Comparison of ENCODE assay signal across 11 mouse cellular contexts in genomic region chr6:38871051-38871450, GRCm38 (mm10). TPM values are rescaled to one million over a fixed set of nuclear protein-coding genes. Genes with fewer than 3 reads are reported as not detected.
DNase-seq lines count a peak whose midpoint lies in the region; ATAC-seq and TF ChIP-seq lines count a peak whose summit lies in the region.
"Had no signal": no experiment of that assay in that cellular context is flagged by ENCODE, and none has a peak within 500 bp of the region (broad histone marks: within the 10 kb centered on the region; RNA-seq: fewer than 3 reads in every experiment).

No protein-coding gene starts in this region.

- no peak overlapping the region for H3K27ac ChIP-seq in hindbrain, embryonic 11.5 days (ENCODE audit: low read depth, low read length)
- no peak overlapping the region for H3K27ac ChIP-seq in hindbrain, embryonic 12.5 days
- peak overlapping the region; percentile 39; the same call in 1 of the 2 replicates for H3K27ac ChIP-seq in liver, postnatal 0 days (ENCODE audit: low read depth)
- H3K27ac ChIP-seq: heart, embryonic 15.5 days had no signal

- peaks cover 13% of the 10 kb centered on the region for H3K4me1 ChIP-seq in hindbrain, embryonic 11.5 days (replicated peaks; ENCODE audit: control insufficient read depth, insufficient read depth, low read length)
- H3K4me1 ChIP-seq in hindbrain, embryonic 12.5 days: peaks cover 55% of the 10 kb centered on the region
- peaks cover 50% of the 10 kb centered on the region for H3K4me1 ChIP-seq in liver, postnatal 0 days (ENCODE audit: insufficient read depth)

- TF ChIP-seq CTCF in brain, embryonic 14.5 days (IDR thresholded peaks at IDR 0.05; ENCODE audit: borderline replicate concordance, extremely low read depth, insufficient read depth, insufficient read length): no peak
- no peak for TF ChIP-seq CTCF in liver, postnatal 0 days (IDR thresholded peaks at IDR 0.05; ENCODE audit: low read depth)

- no peak overlapping the region for H3K4me2 ChIP-seq in hindbrain, embryonic 11.5 days (replicated peaks; ENCODE audit: low read depth, low read length)
- H3K4me2 ChIP-seq in hindbrain, embryonic 12.5 days (replicated peaks): no peak overlapping the region
- 0 out of 2 replicates have a peak overlapping the region, but pooled peaks have one; percentile 5 for H3K4me2 ChIP-seq in liver, postnatal 0 days (ENCODE audit: low read depth, low read length)
- H3K4me2 ChIP-seq: heart, embryonic 15.5 days had no signal

- no peaks in the 10 kb centered on the region for H3K27me3 ChIP-seq in hindbrain, embryonic 11.5 days (ENCODE audit: control insufficient read depth, insufficient read depth, low read length)
- no peaks in the 10 kb centered on the region for H3K27me3 ChIP-seq in hindbrain, embryonic 12.5 days
- no peaks in the 10 kb centered on the region for H3K27me3 ChIP-seq in liver, postnatal 0 days (ENCODE audit: insufficient read depth, low read length)
- H3K27me3 ChIP-seq: heart, embryonic 15.5 days had no signal

- H3K9ac ChIP-seq in hindbrain, embryonic 11.5 days (ENCODE audit: low read depth, low read length): no peak overlapping the region
- no peak overlapping the region for H3K9ac ChIP-seq in hindbrain, embryonic 12.5 days
- H3K9ac ChIP-seq in liver, postnatal 0 days (replicated peaks): no peak overlapping the region
- H3K9ac ChIP-seq: heart, embryonic 15.5 days had no signal

- H3K36me3 ChIP-seq in hindbrain, embryonic 11.5 days (ENCODE audit: control insufficient read depth, insufficient read depth, low read length): no peaks in the 10 kb centered on the region
- H3K36me3 ChIP-seq in hindbrain, embryonic 12.5 days: no peaks in the 10 kb centered on the region
- peaks cover 17% of the 10 kb centered on the region for H3K36me3 ChIP-seq in liver, postnatal 0 days (replicated peaks; ENCODE audit: insufficient read depth, low read length)
- H3K36me3 ChIP-seq: heart, embryonic 15.5 days had no signal

- WGBS in hindbrain, embryonic 11.5 days: 9% methylated on average over 7 of the region's 7 CpGs
- WGBS in hindbrain, embryonic 12.5 days: 9% methylated on average over 7 of the region's 7 CpGs
- 35% methylated on average over 7 of the region's 7 CpGs for WGBS in liver, postnatal 0 days (ENCODE audit: insufficient replicate concordance)

- no peak for ATAC-seq in hindbrain, embryonic 11.5 days (ENCODE audit: low FRiP score)
- no peak for ATAC-seq in hindbrain, embryonic 12.5 days (ENCODE audit: low FRiP score)
- ATAC-seq in liver, postnatal 0 days: no peak
- ATAC-seq in inflammation-experienced regulatory T-cells, adult 6 months: no peak

- peak; percentile 51 for DNase-seq in hindbrain, embryonic 11.5 days (ENCODE audit: low spot score)
- peak; percentile 37 for DNase-seq in brain, embryonic 14.5 days (ENCODE audit: low read depth)
- peak; percentile 49 for DNase-seq in liver, postnatal 0 days
- DNase-seq in neural tube, embryonic 10.5 days (ENCODE audit: extremely low spot score, low spot score): peak; percentile 56
- no peak for DNase-seq in thymus, postnatal 14 days
- no peak for DNase-seq in layer of hippocampus, postnatal 14 days (ENCODE audit: low spot score in 2 of 2)
- DNase-seq: left cerebral cortex, postnatal 4 days had no signal

- TF ChIP-seq POLR2A in brain, embryonic 14.5 days (IDR thresholded peaks at IDR 0.05; ENCODE audit: borderline replicate concordance, extremely low read depth, insufficient read depth, insufficient read length, poor library complexity, severe bottlenecking): no peak

- no peak overlapping the region for H3K4me3 ChIP-seq in hindbrain, embryonic 11.5 days (ENCODE audit: low read depth, low read length)
- no peak overlapping the region for H3K4me3 ChIP-seq in hindbrain, embryonic 12.5 days
- H3K4me3 ChIP-seq in liver, postnatal 0 days (ENCODE audit: low read depth, low read length): no peak overlapping the region
- H3K4me3 ChIP-seq: erythroblast, embryonic 14.5 days; heart, embryonic 15.5 days had no signal

- no peak for TF ChIP-seq EP300 in liver, postnatal 0 days (IDR thresholded peaks at IDR 0.05; ENCODE audit: low read depth)

- no peaks in the 10 kb centered on the region for H3K9me3 ChIP-seq in hindbrain, embryonic 11.5 days (ENCODE audit: control insufficient read depth, low read length)
- no peaks in the 10 kb centered on the region for H3K9me3 ChIP-seq in hindbrain, embryonic 12.5 days (replicated peaks)
- H3K9me3 ChIP-seq in liver, postnatal 0 days (ENCODE audit: low read length): no peaks in the 10 kb centered on the region
- H3K9me3 ChIP-seq: heart, embryonic 15.5 days had no signal

RNA-seq across cellular contexts. Expression of gene Tbxas1, which starts 4.2 kb away (rescaled TPM):
- polyA plus RNA-seq in hindbrain, embryonic 11.5 days (2014; fragmentation: Nextera tagmentation; extraction: Ambion mirVana): 0.69 and 1.4 TPM in 2 replicates
- 1.7 and 1.8 TPM in 2 replicates for polyA plus RNA-seq in hindbrain, embryonic 12.5 days (2016; fragmentation: Nextera tagmentation; extraction: Ambion mirVana)
- polyA plus RNA-seq in brain, embryonic 14.5 days (2012; rRNA removed): 0.93 and 0.97 TPM in 2 replicates
- 10.3 and 10.6 TPM in 2 replicates for polyA plus RNA-seq in liver, postnatal 0 days (2015; fragmentation: Nextera tagmentation; extraction: Ambion mirVana)
- under 1 TPM; 0.21 to 0.37 (median 0.25) TPM for polyA plus RNA-seq in inflammation-experienced regulatory T-cells, adult 6 months (2017; shearing (Covaris generic))
- 1 to 10 TPM; 1.9 to 3.1 TPM for total RNA-seq in layer of hippocampus, postnatal 14 days (2021)

RNA-seq across cellular contexts. Expression of gene Hipk2, which starts 4.9 kb away (rescaled TPM):
- polyA plus RNA-seq in hindbrain, embryonic 11.5 days (2014; fragmentation: Nextera tagmentation; extraction: Ambion mirVana): 26.6 and 38.4 TPM in 2 replicates
- polyA plus RNA-seq in hindbrain, embryonic 12.5 days (2016; fragmentation: Nextera tagmentation; extraction: Ambion mirVana): 32.4 and 37.5 TPM in 2 replicates
- 25.9 and 48.7 TPM in 2 replicates for polyA plus RNA-seq in brain, embryonic 14.5 days (2012; rRNA removed)
- 9.6 and 9.7 TPM in 2 replicates for polyA plus RNA-seq in liver, postnatal 0 days (2015; fragmentation: Nextera tagmentation; extraction: Ambion mirVana)
- 10 to 100 TPM; 10.2 to 17.9 (median 17.6) TPM for polyA plus RNA-seq in inflammation-experienced regulatory T-cells, adult 6 months (2017; shearing (Covaris generic))
- total RNA-seq in layer of hippocampus, postnatal 14 days (2021): 10 to 100 TPM; 60.4 to 62.3 TPM

Comparison
In these comparisons a context has a peak if more than half of its experiments do, and no peak if none do; other contexts are left out.
1. DNase-seq: peak in hindbrain, embryonic 11.5 days (single experiment), brain, embryonic 14.5 days (single experiment), liver, postnatal 0 days (single experiment) and neural tube, embryonic 10.5 days (single experiment); none in thymus, postnatal 14 days (single experiment) and layer of hippocampus, postnatal 14 days (0 of 2).